ENCODE assay signal across 10 mouse cellular contexts in the genomic region with DNA sequence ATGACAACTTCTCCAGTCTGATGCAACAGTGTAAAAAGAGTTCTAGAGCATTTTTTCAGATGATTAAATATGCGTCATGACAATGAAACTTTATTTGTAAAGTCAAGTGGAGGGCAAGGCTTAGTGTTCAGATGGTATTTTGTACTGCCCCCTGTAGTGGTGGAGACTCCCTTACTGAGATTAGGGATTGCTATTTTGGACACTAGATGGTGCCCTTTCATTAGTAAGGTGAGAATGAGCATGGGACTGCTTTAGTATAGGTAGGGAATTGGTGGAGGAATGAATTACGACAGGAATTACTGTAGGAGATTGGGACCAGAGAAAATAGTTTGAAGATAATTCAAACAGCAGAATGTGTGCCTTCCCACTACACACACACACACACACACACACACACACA.
DNase-seq lines count a peak whose midpoint lies in the region; ATAC-seq and TF ChIP-seq lines count a peak whose summit lies in the region.
"Had no signal": no experiment of that assay in that cellular context is flagged by ENCODE, and none has a peak within 500 bp of the region (broad histone marks: within the 10 kb centered on the region; RNA-seq: fewer than 3 reads in every experiment).

No protein-coding gene starts in this region.

- no peak overlapping the region for H3K9ac ChIP-seq in embryonic facial prominence, embryonic 11.5 days (replicated peaks; ENCODE audit: low read length)
- no peak overlapping the region for H3K9ac ChIP-seq in limb, embryonic 14.5 days (ENCODE audit: low read depth, low read length, severe bottlenecking)
- H3K9ac ChIP-seq: limb, embryonic 15.5 days; stomach, embryonic 15.5 days had no signal

- no peak overlapping the region for H3K27ac ChIP-seq in embryonic facial prominence, embryonic 11.5 days (replicated peaks; ENCODE audit: low read depth, low read length)
- no peak overlapping the region for H3K27ac ChIP-seq in embryonic facial prominence, embryonic 10.5 days (replicated peaks)
- no peak overlapping the region for H3K27ac ChIP-seq in limb, embryonic 14.5 days (replicated peaks; ENCODE audit: low read depth, low read length)
- H3K27ac ChIP-seq in limb, embryonic 10.5 days: no peak overlapping the region
- H3K27ac ChIP-seq: limb, embryonic 15.5 days; stomach, embryonic 15.5 days had no signal

- ATAC-seq in embryonic facial prominence, embryonic 11.5 days (replicated peaks; ENCODE audit: insufficient number of reproducible peaks, low FRiP score, low TSS enrichment, low read depth): no peak
- no peak for ATAC-seq in limb, embryonic 14.5 days (ENCODE audit: low FRiP score, low read depth)

- H3K9me3 ChIP-seq in embryonic facial prominence, embryonic 11.5 days (replicated peaks; ENCODE audit: control insufficient read depth, low read length): no peaks in the 10 kb centered on the region
- no peaks in the 10 kb centered on the region for H3K9me3 ChIP-seq in embryonic facial prominence, embryonic 10.5 days
- no peaks in the 10 kb centered on the region for H3K9me3 ChIP-seq in limb, embryonic 14.5 days (ENCODE audit: control insufficient read depth, low read length)
- H3K9me3 ChIP-seq in limb, embryonic 10.5 days (replicated peaks): no peaks in the 10 kb centered on the region
- H3K9me3 ChIP-seq: limb, embryonic 15.5 days; stomach, embryonic 15.5 days had no signal

- H3K36me3 ChIP-seq in embryonic facial prominence, embryonic 11.5 days (replicated peaks; ENCODE audit: control insufficient read depth, insufficient read depth, low read depth, low read length): no peaks in the 10 kb centered on the region
- H3K36me3 ChIP-seq in embryonic facial prominence, embryonic 10.5 days (replicated peaks): no peaks in the 10 kb centered on the region
- no peaks in the 10 kb centered on the region for H3K36me3 ChIP-seq in limb, embryonic 14.5 days (ENCODE audit: control insufficient read depth, insufficient read depth, low read length)
- no peaks in the 10 kb centered on the region for H3K36me3 ChIP-seq in limb, embryonic 10.5 days
- H3K36me3 ChIP-seq: limb, embryonic 15.5 days; stomach, embryonic 15.5 days had no signal

- WGBS in embryonic facial prominence, embryonic 11.5 days: 32% methylated on average over 2 of the region's 2 CpGs
- 41% methylated on average over 2 of the region's 2 CpGs for WGBS in embryonic facial prominence, embryonic 10.5 days
- WGBS in limb, embryonic 14.5 days: 32% methylated on average over 2 of the region's 2 CpGs
- 33% methylated on average over 2 of the region's 2 CpGs for WGBS in limb, embryonic 10.5 days

- no peaks in the 10 kb centered on the region for H3K4me1 ChIP-seq in embryonic facial prominence, embryonic 11.5 days (ENCODE audit: control insufficient read depth, insufficient read depth, low read length)
- no peaks in the 10 kb centered on the region; the same call in 1 of the 2 replicates for H3K4me1 ChIP-seq in embryonic facial prominence, embryonic 10.5 days
- H3K4me1 ChIP-seq in limb, embryonic 14.5 days (ENCODE audit: control insufficient read depth, insufficient read depth, low read length): no peaks in the 10 kb centered on the region
- no peaks in the 10 kb centered on the region for H3K4me1 ChIP-seq in limb, embryonic 10.5 days
- H3K4me1 ChIP-seq: limb, embryonic 15.5 days; stomach, embryonic 15.5 days had no signal

- DNase-seq in embryonic facial prominence, embryonic 11.5 days (ENCODE audit: low spot score): peak; percentile 59
- no peak for DNase-seq in embryonic facial prominence, embryonic 10.5 days (ENCODE audit: low spot score)
- DNase-seq in limb, embryonic 14.5 days (ENCODE audit: low spot score): peak; percentile 58
- DNase-seq in limb, embryonic 10.5 days (ENCODE audit: low spot score): no peak
- DNase-seq in embryo, embryonic 11 days: peak; percentile 58
- DNase-seq in lung, postnatal 36 days: peak; percentile 53
- no peak for DNase-seq in urinary bladder, adult 2 months (ENCODE audit: low spot score)
- DNase-seq in frontal cortex, postnatal 10 days (ENCODE audit: low spot score in 2 of 2): no peak

- no peak for TF ChIP-seq POLR2A in limb, embryonic 14.5 days (IDR thresholded peaks at IDR 0.05; ENCODE audit: borderline replicate concordance, extremely low read depth, insufficient read depth, insufficient read length)

- H3K4me3 ChIP-seq in embryonic facial prominence, embryonic 11.5 days (ENCODE audit: low read depth, low read length): no peak overlapping the region
- H3K4me3 ChIP-seq in embryonic facial prominence, embryonic 10.5 days: no peak overlapping the region
- H3K4me3 ChIP-seq in limb, embryonic 14.5 days (replicated peaks; ENCODE audit: low read length): no peak overlapping the region
- H3K4me3 ChIP-seq in limb, embryonic 10.5 days: no peak overlapping the region
- H3K4me3 ChIP-seq: limb, embryonic 15.5 days; stomach, embryonic 15.5 days had no signal

- H3K27me3 ChIP-seq in embryonic facial prominence, embryonic 11.5 days (ENCODE audit: control insufficient read depth, insufficient read depth, low read length): no peaks in the 10 kb centered on the region
- H3K27me3 ChIP-seq in embryonic facial prominence, embryonic 10.5 days (replicated peaks; ENCODE audit: low read depth, poor library complexity, severe bottlenecking): no peaks in the 10 kb centered on the region; the same call in 1 of the 2 replicates
- H3K27me3 ChIP-seq in limb, embryonic 14.5 days (ENCODE audit: control insufficient read depth, insufficient read depth, low read length): no peaks in the 10 kb centered on the region
- no peaks in the 10 kb centered on the region for H3K27me3 ChIP-seq in limb, embryonic 10.5 days (ENCODE audit: low read depth, poor library complexity, severe bottlenecking)
- H3K27me3 ChIP-seq: stomach, embryonic 15.5 days had no signal

- H3K4me2 ChIP-seq in embryonic facial prominence, embryonic 11.5 days (ENCODE audit: low read depth, low read length): no peak overlapping the region
- H3K4me2 ChIP-seq in limb, embryonic 14.5 days (replicated peaks; ENCODE audit: low read depth, low read length, severe bottlenecking): no peak overlapping the region
- H3K4me2 ChIP-seq: limb, embryonic 15.5 days; stomach, embryonic 15.5 days had no signal

Comparison
In these comparisons a context has a peak if more than half of its experiments do, and no peak if none do; other contexts are left out.
1. DNase-seq: peak in embryonic facial prominence, embryonic 11.5 days (single experiment), limb, embryonic 14.5 days (single experiment), embryo, embryonic 11 days (single experiment) and lung, postnatal 36 days (single experiment); none in embryonic facial prominence, embryonic 10.5 days (single experiment), limb, embryonic 10.5 days (single experiment), urinary bladder, adult 2 months (single experiment) and frontal cortex, postnatal 10 days (0 of 2).